Mouse (Mus musculus) macrophage (primary cell): ENCODE results near the gene Tmem88b. TPM values are rescaled to one million over a fixed set of nuclear protein-coding genes. Genes with fewer than 3 reads are reported as not detected.
A peak's percentile ranks its signal among the peaks of the same experiment; 100 is the strongest.

ENCODE experiments used
- H3K27ac ChIP-seq: fragments of 350-480 bp; formaldehyde crosslinking; 2 replicates; pipeline ENCODE4 v1.9.0; 2021
- H3K36me3 ChIP-seq: fragments of 350-480 bp; formaldehyde crosslinking; 2 replicates; pipeline ENCODE4 v1.9.0; 2021; ENCODE audit errors: inconsistent target
- H3K4me3 ChIP-seq: fragments of 350-480 bp; formaldehyde crosslinking; 2 replicates; pipeline ENCODE4 v1.9.0; 2021; ENCODE audit errors: inconsistent target
- H3K79me2 ChIP-seq: fragments of 350-480 bp; formaldehyde crosslinking; 2 replicates; pipeline ENCODE4 v1.9.0; 2021; ENCODE audit errors: inconsistent target
- WGBS: methylation state at CpG from one replicate; pipeline ENCODE4 v1.1.7; 2026; ENCODE audit warnings: inconsistent platforms; ENCODE audit not compliant: missing documents; 5-methylcytosine and 5-hydroxymethylcytosine counted together
- polyA plus RNA-seq: library from polyadenylated mRNA; stranded (reverse); fragments of 250-400 nt; gene quantifications from 3 replicates; pipeline ENCODE4 v1.2.4, GENCODE M21; 2018; ENCODE audit warnings: inconsistent platforms

Gene Tmem88b
- polyA plus RNA-seq, 1 experiment from 2014 or later, result not detected

GRCm38 (mm10) chr4:155777816-155778215 is 7.9 kb downstream of the Tmem88b start:
- no peaks in the 10 kb centered on the region for H3K79me2 ChIP-seq
- H3K4me3 ChIP-seq, result no peak overlapping the region
- H3K36me3 ChIP-seq, result no peaks in the 10 kb centered on the region
- H3K27ac ChIP-seq, result no peak overlapping the region
- 100% methylated on average over 2 of the region's 2 CpGs for WGBS

- H3K36me3 ChIP-seq, result no peaks in the 10 kb centered on the region
- H3K27ac ChIP-seq, result no peak overlapping the region
- WGBS, result 58% methylated on average over 2 of the region's 2 CpGs
- no peak overlapping the region for H3K4me3 ChIP-seq
- H3K79me2 ChIP-seq, result no peaks in the 10 kb centered on the region
Observed at GRCm38 (mm10) chr4:155776704-155777335, 8.9 kb downstream of the Tmem88b start.

- WGBS, result 96% methylated on average over 3 of the region's 3 CpGs
- H3K36me3 ChIP-seq, result no peaks in the 10 kb centered on the region
- H3K79me2 ChIP-seq, result no peaks in the 10 kb centered on the region
- no peak overlapping the region for H3K4me3 ChIP-seq
- H3K27ac ChIP-seq, result no peak overlapping the region
Observed at GRCm38 (mm10) chr4:155775855-155776254, 9.8 kb downstream of the Tmem88b start.

GRCm38 (mm10) chr4:155774971-155775740 is 10.5 kb downstream of the Tmem88b start:
- WGBS, result 23% methylated on average over 9 of the region's 9 CpGs
- Histone ChIP-seq H3K27ac (no peak overlapping the region), H3K4me3 (no peak overlapping the region)

GRCm38 (mm10) chr4:155774280-155774754 is 11.4 kb downstream of the Tmem88b start, which contains the start of gene Vwa1:
TSS of gene Vwa1 (minus strand) at chr4:155774698.
- Histone ChIP-seq H3K79me2 (no peaks in the 10 kb centered on the region), H3K36me3 (no peaks in the 10 kb centered on the region), H3K27ac (no peak within 1 kb of the TSS), H3K4me3 (no peak within 1 kb of the TSS)
- 1% methylated on average over 35 of the region's 35 CpGs for whole genome bisulfite sequencing

More at GRCm38 (mm10) chr4:155774971-155775740, 10.5 kb downstream of the Tmem88b start:
- Histone ChIP-seq H3K36me3 (no peaks in the 10 kb centered on the region), H3K79me2 (no peaks in the 10 kb centered on the region)

DNA sequence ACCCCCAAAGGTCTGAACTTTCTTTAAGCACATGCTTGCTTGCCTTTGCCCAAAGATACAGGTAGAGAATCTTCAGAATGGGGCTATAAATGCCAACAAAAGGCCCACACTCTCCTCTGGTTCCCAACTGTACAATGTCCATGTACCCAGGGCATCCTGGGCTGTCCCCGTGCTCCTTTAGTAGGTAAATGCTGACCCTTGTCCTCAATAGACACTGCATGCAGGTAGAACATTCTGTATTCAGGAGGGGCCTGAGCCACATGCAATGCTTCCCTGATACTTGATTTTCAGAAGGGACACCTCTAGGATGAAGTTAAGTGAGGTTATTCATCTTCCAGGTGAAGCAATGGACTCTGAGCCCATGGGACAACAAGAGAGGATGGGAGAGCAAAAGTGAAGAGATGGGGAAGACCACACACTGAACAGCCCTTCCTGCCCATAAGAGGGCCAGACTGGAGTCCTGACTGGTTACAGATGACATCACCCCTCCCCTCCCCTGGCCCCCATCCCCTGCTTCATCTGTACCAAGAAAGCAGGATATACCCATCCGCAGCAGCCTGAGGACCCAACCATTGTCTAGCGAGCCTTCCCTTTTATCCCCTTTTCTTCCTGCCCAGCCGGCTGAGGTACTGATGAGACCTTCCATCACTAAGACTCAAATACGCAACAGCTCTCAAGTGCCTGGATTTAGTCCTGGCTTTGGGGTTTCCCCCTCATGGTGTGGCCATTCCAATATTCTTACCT is 12.2 kb downstream of the Tmem88b start:
- no peaks in the 10 kb centered on the region for H3K36me3 ChIP-seq
- no peak overlapping the region for H3K27ac ChIP-seq
- H3K4me3 ChIP-seq, result no peak overlapping the region
- no peaks in the 10 kb centered on the region for H3K79me2 ChIP-seq
- 60% methylated on average over 5 of the region's 5 CpGs for WGBS

DNA sequence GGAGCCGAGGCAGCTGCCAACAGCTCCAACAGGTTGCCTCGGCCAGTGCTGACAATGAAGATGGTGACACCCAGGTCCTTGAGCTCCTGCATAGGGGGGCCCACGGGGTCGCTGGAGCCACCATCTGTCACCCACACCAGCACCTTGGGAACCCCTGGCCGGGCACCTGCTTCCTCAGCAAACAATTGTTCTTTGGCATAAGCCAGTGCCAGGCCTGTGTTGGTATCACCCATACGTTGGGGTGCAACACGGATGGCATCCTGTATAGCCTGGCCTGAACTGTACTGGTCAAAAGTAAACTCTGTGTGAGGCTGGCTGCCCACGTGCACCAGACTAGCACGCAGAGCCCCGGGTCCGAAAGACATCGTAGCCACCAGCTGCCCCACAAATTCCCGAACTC is 12.9 kb downstream of the Tmem88b start:
- no peak overlapping the region for H3K27ac ChIP-seq
- WGBS, result 87% methylated on average over 13 of the region's 13 CpGs
- no peaks in the 10 kb centered on the region for H3K79me2 ChIP-seq
- no peaks in the 10 kb centered on the region for H3K36me3 ChIP-seq
- no peak overlapping the region for H3K4me3 ChIP-seq

- Histone ChIP-seq H3K79me2 (no peaks in the 10 kb centered on the region), H3K27ac (no peak overlapping the region), H3K4me3 (no peak overlapping the region), H3K36me3 (no peaks in the 10 kb centered on the region)
- WGBS, result 94% methylated on average over 2 of the region's 2 CpGs
Observed at GRCm38 (mm10) chr4:155771706-155772105, 14.0 kb downstream of the Tmem88b start.

DNA sequence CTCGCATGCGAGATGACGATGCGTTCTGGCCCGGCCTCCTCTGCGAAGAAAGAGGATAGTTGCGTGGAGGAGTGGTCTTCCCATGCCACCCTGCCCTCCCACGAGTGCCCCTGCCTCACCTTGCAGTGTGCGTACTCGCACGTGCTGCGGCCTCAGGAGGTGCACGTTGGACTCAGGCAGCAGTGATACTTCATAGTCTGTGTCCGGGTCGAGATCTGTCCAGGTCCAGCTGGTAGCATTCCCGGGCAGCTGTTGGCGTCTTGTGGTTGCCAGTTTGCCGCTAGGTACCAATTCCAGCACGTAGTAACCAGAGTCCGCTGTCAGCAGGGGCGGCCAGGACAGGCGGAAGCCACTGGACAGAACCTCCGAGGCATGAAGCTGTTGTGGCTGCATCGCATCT is 15.0 kb downstream of the Tmem88b start:
- Histone ChIP-seq H3K36me3 (no peaks in the 10 kb centered on the region), H3K4me3 (no peak overlapping the region), H3K79me2 (no peaks in the 10 kb centered on the region), H3K27ac (no peak overlapping the region)
- 81% methylated on average over 24 of the region's 24 CpGs for WGBS

GRCm38 (mm10) chr4:155769880-155770512 is 15.7 kb downstream of the Tmem88b start:
- H3K36me3 ChIP-seq, result no peaks in the 10 kb centered on the region
- H3K27ac ChIP-seq, result peak overlapping the region; percentile 36
- H3K79me2 ChIP-seq, result no peaks in the 10 kb centered on the region
- peak overlapping the region; percentile 45 for H3K4me3 ChIP-seq
- 0% methylated on average over 39 of the region's 39 CpGs for WGBS

GRCm38 (mm10) chr4:155769496-155769879 is 16.2 kb downstream of the Tmem88b start:
- 65% methylated on average over 5 of the region's 5 CpGs for WGBS
- H3K4me3 ChIP-seq, result peak overlapping the region; percentile 45
- 0 out of 2 replicates have a peak overlapping the region, but pooled peaks have one; percentile 36 for H3K27ac ChIP-seq
- no peaks in the 10 kb centered on the region for H3K79me2 ChIP-seq
- no peaks in the 10 kb centered on the region for H3K36me3 ChIP-seq

GRCm38 (mm10) chr4:155762357-155762756 is 23.3 kb downstream of the Tmem88b start:
- Histone ChIP-seq H3K36me3 (no peaks in the 10 kb centered on the region), H3K27ac (no peak overlapping the region), H3K79me2 (peaks cover 33% of the 10 kb centered on the region), H3K4me3 (no peak overlapping the region)
- WGBS, result 87% methylated on average over 3 of the region's 3 CpGs

GRCm38 (mm10) chr4:155761356-155762099 is 24.1 kb downstream of the Tmem88b start:
- WGBS, result 5% methylated on average over 28 of the region's 28 CpGs
- Histone ChIP-seq H3K27ac (peak overlapping the region; percentile 24), H3K79me2 (peaks cover 40% of the 10 kb centered on the region), H3K4me3 (peak overlapping the region; percentile 81), H3K36me3 (no peaks in the 10 kb centered on the region)
